Mouse (Mus musculus) limb, embryonic 10.5 days (tissue): ENCODE measurements around the gene Pola2. TPM values are rescaled to one million over a fixed set of nuclear protein-coding genes. Genes with fewer than 3 reads are reported as not detected.
A peak's percentile ranks its signal among the peaks of the same experiment; 100 is the strongest.

ENCODE experiments used
- DNase-seq: peaks from one replicate; pipeline ENCODE4 v3.0.0-alpha.2; 2017; ENCODE audit warnings: low spot score
- H3K27ac ChIP-seq: fragments of 300-500 bp; sonication (generic); 2 replicates; pipeline ENCODE4 v1.5.1; 2016; ENCODE audit warnings: mild to moderate bottlenecking
- H3K27me3 ChIP-seq: fragments of 300-500 bp; sonication (generic); 2 replicates; pipeline ENCODE4 v1.6.1; 2016; ENCODE audit warnings: low read depth, mild to moderate bottlenecking; ENCODE audit not compliant: poor library complexity, severe bottlenecking
- H3K36me3 ChIP-seq: fragments of 300-500 bp; sonication (generic); 2 replicates; pipeline ENCODE4 v1.6.1; 2016; ENCODE audit warnings: mild to moderate bottlenecking, moderate library complexity
- H3K4me1 ChIP-seq: fragments of 300-500 bp; sonication (generic); 2 replicates; pipeline ENCODE4 v1.6.1; 2016
- H3K4me3 ChIP-seq: fragments of 300-500 bp; sonication (generic); 2 replicates; pipeline ENCODE4 v1.5.1; 2016; ENCODE audit warnings: mild to moderate bottlenecking, moderate library complexity
- H3K9me3 ChIP-seq: fragments of 300-500 bp; sonication (generic); replicated peaks from 2 replicates; pipeline ENCODE4 v1.6.1; 2016; ENCODE audit warnings: mild to moderate bottlenecking
- WGBS: fragments of 180-500 bp; shearing (Covaris S2); methylation state at CpG from one replicate; pipeline ENCODE4 v1.1.7; 2016; 5-methylcytosine and 5-hydroxymethylcytosine counted together
- polyA plus RNA-seq: library from polyadenylated mRNA; unstranded; fragments of >200 nt; fragmentation: Nextera tagmentation; extraction: Ambion mirVana; gene quantifications from 2 replicates; pipeline ENCODE4 v1.2.1, GENCODE M21; 2016

Pola2 gene
- polyA plus RNA-seq, result 125 and 130 TPM in 2 replicates

GRCm38 (mm10) chr19:5963883-5964562 is at the start of gene Pola2:
Gene Pola2 (minus strand): TSS chr19:5964202.
- Histone ChIP-seq H3K36me3 (peaks cover 28% of the 10 kb centered on the region), H3K4me3 (peak within 1 kb of the TSS; percentile 71)
- under 1% methylated on average over 50 of the region's 50 CpGs for WGBS

GRCm38 (mm10) chr19:6013691-6014090 is 49.7 kb upstream of the Pola2 start:
- Histone ChIP-seq H3K36me3 (no peaks in the 10 kb centered on the region), H3K27me3 (peaks cover 49% of the 10 kb centered on the region), H3K4me1 (peaks cover 21% of the 10 kb centered on the region), H3K27ac (no peak overlapping the region), H3K4me3 (no peak overlapping the region), H3K9me3 (no peaks in the 10 kb centered on the region)
- 90% methylated on average over 10 of the region's 10 CpGs for WGBS
- DNase-seq, result no peak

More at GRCm38 (mm10) chr19:5963883-5964562, at the start of gene Pola2:
- H3K27ac ChIP-seq, result peak within 1 kb of the TSS; percentile 89
- peak; percentile 89 for DNase-seq
- H3K27me3 ChIP-seq, result no peaks in the 10 kb centered on the region
- H3K9me3 ChIP-seq, result no peaks in the 10 kb centered on the region
- peaks cover 30% of the 10 kb centered on the region for H3K4me1 ChIP-seq

GRCm38 (mm10) chr19:6009137-6009536 is 45.1 kb upstream of the Pola2 start:
- Histone ChIP-seq H3K36me3 (no peaks in the 10 kb centered on the region), H3K27me3 (peaks cover 10% of the 10 kb centered on the region), H3K4me3 (no peak overlapping the region), H3K4me1 (peaks cover 13% of the 10 kb centered on the region), H3K9me3 (no peaks in the 10 kb centered on the region), H3K27ac (no peak overlapping the region)
- 79% methylated on average over 8 of the region's 8 CpGs for WGBS
- no peak for DNase-seq

GRCm38 (mm10) chr19:6007013-6007412 is 43.0 kb upstream of the Pola2 start:
- no peak for DNase-seq
- WGBS, result 71% methylated on average over 13 of the region's 13 CpGs
- peaks cover 13% of the 10 kb centered on the region for H3K4me1 ChIP-seq
- no peaks in the 10 kb centered on the region for H3K9me3 ChIP-seq
- H3K4me3 ChIP-seq, result no peak overlapping the region
- H3K27me3 ChIP-seq, result no peaks in the 10 kb centered on the region
- H3K36me3 ChIP-seq, result no peaks in the 10 kb centered on the region
- H3K27ac ChIP-seq, result no peak overlapping the region

GRCm38 (mm10) chr19:6005541-6005940 is 41.5 kb upstream of the Pola2 start:
- no peak for DNase-seq
- H3K27ac ChIP-seq, result no peak overlapping the region; the same call in 1 of the 2 replicates
- no peaks in the 10 kb centered on the region for H3K27me3 ChIP-seq
- 72% methylated on average over 11 of the region's 11 CpGs for WGBS
- H3K36me3 ChIP-seq, result no peaks in the 10 kb centered on the region
- H3K4me3 ChIP-seq, result no peak overlapping the region
- peaks cover 13% of the 10 kb centered on the region for H3K4me1 ChIP-seq
- no peaks in the 10 kb centered on the region for H3K9me3 ChIP-seq

GRCm38 (mm10) chr19:5999969-6000368 is 36.0 kb upstream of the Pola2 start:
- H3K36me3 ChIP-seq, result no peaks in the 10 kb centered on the region
- H3K27ac ChIP-seq, result no peak overlapping the region
- H3K27me3 ChIP-seq, result no peaks in the 10 kb centered on the region
- 81% methylated on average over 5 of the region's 5 CpGs for WGBS
- no peak overlapping the region for H3K4me3 ChIP-seq
- no peak for DNase-seq
- H3K4me1 ChIP-seq, result 0 out of 2 replicates have a peak, but pooled peaks cover 3% of the 10 kb centered on the region
- no peaks in the 10 kb centered on the region for H3K9me3 ChIP-seq

- Histone ChIP-seq H3K4me1 (no peaks in the 10 kb centered on the region), H3K27me3 (no peaks in the 10 kb centered on the region), H3K4me3 (no peak overlapping the region), H3K27ac (no peak overlapping the region), H3K36me3 (no peaks in the 10 kb centered on the region), H3K9me3 (no peaks in the 10 kb centered on the region)
- 90% methylated on average over 3 of the region's 3 CpGs for WGBS
- DNase-seq, result no peak
Measured at GRCm38 (mm10) chr19:5998180-5998579, 34.2 kb upstream of the Pola2 start.

- no peaks in the 10 kb centered on the region for H3K9me3 ChIP-seq
- no peak for DNase-seq
- H3K27ac ChIP-seq, result no peak overlapping the region
- no peaks in the 10 kb centered on the region for H3K36me3 ChIP-seq
- no peak overlapping the region for H3K4me3 ChIP-seq
- 89% methylated on average over 14 of the region's 14 CpGs for WGBS
- 0 out of 2 replicates have a peak, but pooled peaks cover under 1% of the 10 kb centered on the region for H3K4me1 ChIP-seq
- no peaks in the 10 kb centered on the region for H3K27me3 ChIP-seq
Measured at GRCm38 (mm10) chr19:5994711-5995110, 30.7 kb upstream of the Pola2 start.

GRCm38 (mm10) chr19:5992012-5992411 is 28.0 kb upstream of the Pola2 start:
- Histone ChIP-seq H3K4me3 (no peak overlapping the region), H3K27me3 (no peaks in the 10 kb centered on the region), H3K27ac (peak overlapping the region; percentile 8; the same call in 1 of the 2 replicates), H3K9me3 (no peaks in the 10 kb centered on the region), H3K36me3 (no peaks in the 10 kb centered on the region), H3K4me1 (peaks cover 19% of the 10 kb centered on the region)
- WGBS, result 87% methylated on average over 7 of the region's 7 CpGs
- no peak for DNase-seq

GRCm38 (mm10) chr19:5991467-5991866 is 27.5 kb upstream of the Pola2 start:
- WGBS, result 90% methylated on average over 7 of the region's 7 CpGs
- peaks cover 19% of the 10 kb centered on the region for H3K4me1 ChIP-seq
- H3K36me3 ChIP-seq, result no peaks in the 10 kb centered on the region
- no peaks in the 10 kb centered on the region for H3K27me3 ChIP-seq
- H3K9me3 ChIP-seq, result no peaks in the 10 kb centered on the region
- H3K4me3 ChIP-seq, result no peak overlapping the region
- H3K27ac ChIP-seq, result peak overlapping the region; percentile 8; the same call in 1 of the 2 replicates
- DNase-seq, result no peak

GRCm38 (mm10) chr19:5990921-5991320 is 26.9 kb upstream of the Pola2 start:
- Histone ChIP-seq H3K4me3 (no peak overlapping the region), H3K27me3 (no peaks in the 10 kb centered on the region), H3K9me3 (no peaks in the 10 kb centered on the region), H3K27ac (no peak overlapping the region), H3K4me1 (peaks cover 24% of the 10 kb centered on the region), H3K36me3 (no peaks in the 10 kb centered on the region)
- 76% methylated on average over 1 of the region's 1 CpGs for WGBS
- DNase-seq, result no peak

- Histone ChIP-seq H3K27ac (peak overlapping the region; percentile 88), H3K4me1 (peaks cover 27% of the 10 kb centered on the region), H3K9me3 (no peaks in the 10 kb centered on the region), H3K4me3 (no peak overlapping the region), H3K27me3 (no peaks in the 10 kb centered on the region), H3K36me3 (no peaks in the 10 kb centered on the region)
- WGBS, result 96% methylated on average over 12 of the region's 12 CpGs
- no peak for DNase-seq
Measured at GRCm38 (mm10) chr19:5990033-5990432, 26.0 kb upstream of the Pola2 start.

GRCm38 (mm10) chr19:5989585-5989984 is 25.6 kb upstream of the Pola2 start:
- Histone ChIP-seq H3K27ac (peak overlapping the region; percentile 88), H3K36me3 (no peaks in the 10 kb centered on the region), H3K4me1 (peaks cover 27% of the 10 kb centered on the region), H3K27me3 (no peaks in the 10 kb centered on the region), H3K4me3 (no peak overlapping the region), H3K9me3 (no peaks in the 10 kb centered on the region)
- WGBS, result 81% methylated on average over 6 of the region's 6 CpGs
- no peak for DNase-seq
